Comparison of ENCODE assay signal across 7 mouse cellular contexts in the genomic region with DNA sequence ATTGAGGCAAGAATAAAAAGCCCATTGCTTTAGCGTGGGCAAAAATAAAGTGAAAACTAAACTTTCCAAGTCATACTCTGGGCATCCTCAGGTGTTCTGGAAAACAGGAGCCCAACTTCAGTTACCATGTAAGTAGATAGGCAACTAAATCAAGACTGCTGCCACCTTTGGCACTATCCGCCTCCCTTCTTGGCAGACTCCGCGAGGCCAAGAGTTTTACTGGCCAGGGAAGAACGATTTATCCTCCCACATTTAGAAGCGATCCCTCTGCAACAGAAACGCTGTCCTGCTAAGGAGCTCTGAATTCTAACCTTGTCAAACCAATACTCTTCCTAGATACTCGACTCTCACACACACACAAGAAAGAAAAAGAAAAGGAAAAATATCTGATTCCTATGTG. TPM values are rescaled to one million over a fixed set of nuclear protein-coding genes. Genes with fewer than 3 reads are reported as not detected.
DNase-seq lines count a peak whose midpoint lies in the region; ATAC-seq lines count a peak whose summit lies in the region.

No protein-coding gene starts in this region.

- no peak for ATAC-seq in kidney, embryonic 16.5 days (ENCODE audit: low FRiP score, low TSS enrichment)

- peak overlapping the region; percentile 87 for H3K4me2 ChIP-seq in kidney, embryonic 16.5 days (replicated peaks; ENCODE audit: low read depth, low read length)

- H3K4me1 ChIP-seq in heart, embryonic 10.5 days, result peaks cover 55% of the 10 kb centered on the region
- peaks cover 32% of the 10 kb centered on the region for H3K4me1 ChIP-seq in kidney, embryonic 16.5 days (ENCODE audit: insufficient read depth, low read length)

- no peaks in the 10 kb centered on the region for H3K9me3 ChIP-seq in heart, embryonic 10.5 days
- H3K9me3 ChIP-seq in kidney, embryonic 16.5 days (ENCODE audit: low read length), result no peaks in the 10 kb centered on the region

- peaks cover 7% of the 10 kb centered on the region for H3K36me3 ChIP-seq in heart, embryonic 10.5 days
- no peaks in the 10 kb centered on the region for H3K36me3 ChIP-seq in kidney, embryonic 16.5 days (ENCODE audit: insufficient read depth, low read length)

- H3K27me3 ChIP-seq in heart, embryonic 10.5 days (ENCODE audit: insufficient read depth, poor library complexity, severe bottlenecking), result no peaks in the 10 kb centered on the region
- H3K27me3 ChIP-seq in kidney, embryonic 16.5 days (ENCODE audit: insufficient read depth, low read length), result no peaks in the 10 kb centered on the region

- peak; percentile 75 for DNase-seq in adrenal gland, adult 2 months
- peak; percentile 73 to 81 for DNase-seq in cerebellum, postnatal 10 days
- DNase-seq in heart, embryonic 10.5 days (ENCODE audit: low spot score), result no peak
- DNase-seq in lung, postnatal 36 days, result peak; percentile 55
- no peak for DNase-seq in right cerebral cortex, postnatal 36 days (ENCODE audit: low spot score in 2 of 2)
- DNase-seq in spleen, postnatal 14 days (ENCODE audit: low spot score in 2 of 2), result no peak

- peak overlapping the region; percentile 98 for H3K4me3 ChIP-seq in heart, embryonic 10.5 days
- peak overlapping the region; percentile 96 for H3K4me3 ChIP-seq in kidney, embryonic 16.5 days (ENCODE audit: low read length)

- H3K9ac ChIP-seq in kidney, embryonic 16.5 days (replicated peaks; ENCODE audit: low read length), result peak overlapping the region; percentile 97

- 18% methylated on average over 8 of the region's 8 CpGs for WGBS in heart, embryonic 10.5 days
- 4% methylated on average over 8 of the region's 8 CpGs for WGBS in kidney, embryonic 16.5 days

- peak overlapping the region; percentile 98; the same call in 1 of the 2 replicates for H3K27ac ChIP-seq in heart, embryonic 10.5 days
- peak overlapping the region; percentile 98 for H3K27ac ChIP-seq in kidney, embryonic 16.5 days (ENCODE audit: low read length)

RNA-seq across cellular contexts. Expression of a gene that starts 1.5 kb away (rescaled TPM):
- 10 to 100 TPM; 38.0 to 46.4 TPM for total RNA-seq in adrenal gland, adult 2 months (2021)
- polyA plus RNA-seq in adrenal gland, adult 2 months (2012; rRNA removed), result 46.5 and 47.2 TPM in 2 replicates
- polyA plus RNA-seq in heart, embryonic 10.5 days (2016; fragmentation: Nextera tagmentation; extraction: Ambion mirVana), result 13.5 and 17.6 TPM in 2 replicates
- 22.8 and 23.4 TPM in 2 replicates for polyA plus RNA-seq in kidney, embryonic 16.5 days (2015; fragmentation: Nextera tagmentation; extraction: Ambion mirVana)

Comparison
In these comparisons a context has a peak if more than half of its experiments do, and no peak if none do; other contexts are left out.
1. DNase-seq: peak in adrenal gland, adult 2 months (single experiment), cerebellum, postnatal 10 days (2 of 2) and lung, postnatal 36 days (single experiment); none in heart, embryonic 10.5 days (single experiment), right cerebral cortex, postnatal 36 days (0 of 2) and spleen, postnatal 14 days (0 of 2).